Mouse (Mus musculus): ENCODE data around the gene Nfkbid.

Nfkbid gene

DNA sequence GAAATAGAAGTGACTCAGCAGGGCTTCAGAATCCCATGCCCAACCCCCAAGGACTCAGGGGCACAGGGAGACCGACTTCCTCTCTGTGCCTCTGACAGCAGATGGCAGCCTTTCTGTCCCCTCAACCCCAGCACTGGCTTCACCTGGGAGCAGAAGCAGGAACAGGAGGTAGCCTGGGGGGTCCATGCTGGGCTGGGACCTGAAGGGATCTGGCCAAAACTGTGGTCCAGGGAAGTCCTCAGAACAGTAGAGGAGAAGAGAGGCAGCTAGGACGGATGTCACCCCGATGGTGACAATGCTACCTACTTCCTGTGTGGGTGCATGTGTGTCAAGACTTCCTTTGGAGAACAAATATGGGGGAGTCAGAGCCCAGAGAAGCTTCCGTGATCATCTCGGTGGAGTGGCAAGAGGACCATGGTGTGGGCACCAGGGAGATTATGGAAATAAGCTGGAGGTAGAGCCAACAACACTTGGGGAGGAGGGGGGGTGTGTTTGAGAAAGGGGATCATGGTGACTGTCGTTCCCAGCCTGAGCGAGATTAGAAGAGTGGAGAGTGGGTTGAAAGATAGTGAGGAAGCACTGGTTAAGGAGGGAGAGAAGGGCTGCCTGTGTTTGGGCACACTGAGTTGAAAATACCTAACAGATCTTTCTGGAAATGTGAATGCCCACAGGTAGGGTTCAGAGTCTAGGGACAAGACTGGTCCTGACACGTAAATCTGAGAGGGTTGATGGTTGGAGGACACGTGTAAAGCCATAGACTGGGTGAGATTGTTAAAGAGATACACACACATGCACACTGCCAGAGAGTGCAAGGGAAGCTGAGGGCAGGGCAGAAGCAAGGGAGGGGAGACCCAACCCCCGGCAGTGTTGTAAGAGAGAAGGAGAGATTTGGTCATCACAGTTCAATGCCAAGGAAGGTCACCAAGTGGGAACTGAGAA, 1.7 kb upstream of the Nfkbid start, which contains the start of gene Hcst:
Hcst (minus strand) TSS at position 294 of the 939 bp plus-strand sequence.
- Histone ChIP-seq H3K4me1 (replicated peaks; ENCODE audit: low read depth, low read length) (peaks cover 63% of the 10 kb centered on the region), H3K27me3 (ENCODE audit: insufficient read depth, low read length) (no peaks in the 10 kb centered on the region; the same call in 1 of the 2 replicates)
- TF ChIP-seq CTCF (conservative IDR thresholded peaks at IDR 0.05; ENCODE audit: low read length) = no peak
- no peak for TF ChIP-seq NANOG (IDR thresholded peaks at IDR 0.05; ENCODE audit: borderline replicate concordance, low read length)
- TF ChIP-seq POU5F1 (IDR thresholded peaks at IDR 0.05; ENCODE audit: borderline replicate concordance, low read length) = no peak

GRCm38 (mm10) chr7:30420673-30421072, 859 bp upstream of the Nfkbid start:
- TF ChIP-seq POU5F1 (IDR thresholded peaks at IDR 0.05; ENCODE audit: borderline replicate concordance, low read length) (no peak), NANOG (IDR thresholded peaks at IDR 0.05; ENCODE audit: borderline replicate concordance, low read length) (no peak), CTCF (conservative IDR thresholded peaks at IDR 0.05; ENCODE audit: low read length) (no peak)
- no peaks in the 10 kb centered on the region; the same call in 1 of the 2 replicates for H3K27me3 ChIP-seq (ENCODE audit: insufficient read depth, low read length)
- 0 out of 2 replicates have a peak overlapping the region, but pooled peaks have one; percentile 89 for H3K4me3 ChIP-seq (replicated peaks; ENCODE audit: low read length)
- peaks cover 70% of the 10 kb centered on the region for H3K4me1 ChIP-seq (replicated peaks; ENCODE audit: low read depth, low read length)
- H3K36me3 ChIP-seq (ENCODE audit: insufficient read depth, low read length) = peaks cover 28% of the 10 kb centered on the region
- peaks cover 5% of the 10 kb centered on the region; the same call in 1 of the 2 replicates for H3K9me3 ChIP-seq (ENCODE audit: low read length)

More for the DNA sequence above, 1.7 kb upstream of the Nfkbid start, which contains the start of gene Hcst:
- peaks cover 20% of the 10 kb centered on the region for H3K36me3 ChIP-seq (ENCODE audit: insufficient read depth, low read length)
- H3K4me3 ChIP-seq (replicated peaks; ENCODE audit: low read length) = no peak within 1 kb of the TSS
- H3K9me3 ChIP-seq (ENCODE audit: low read length) = peaks cover 8% of the 10 kb centered on the region; the same call in 1 of the 2 replicates

DNA sequence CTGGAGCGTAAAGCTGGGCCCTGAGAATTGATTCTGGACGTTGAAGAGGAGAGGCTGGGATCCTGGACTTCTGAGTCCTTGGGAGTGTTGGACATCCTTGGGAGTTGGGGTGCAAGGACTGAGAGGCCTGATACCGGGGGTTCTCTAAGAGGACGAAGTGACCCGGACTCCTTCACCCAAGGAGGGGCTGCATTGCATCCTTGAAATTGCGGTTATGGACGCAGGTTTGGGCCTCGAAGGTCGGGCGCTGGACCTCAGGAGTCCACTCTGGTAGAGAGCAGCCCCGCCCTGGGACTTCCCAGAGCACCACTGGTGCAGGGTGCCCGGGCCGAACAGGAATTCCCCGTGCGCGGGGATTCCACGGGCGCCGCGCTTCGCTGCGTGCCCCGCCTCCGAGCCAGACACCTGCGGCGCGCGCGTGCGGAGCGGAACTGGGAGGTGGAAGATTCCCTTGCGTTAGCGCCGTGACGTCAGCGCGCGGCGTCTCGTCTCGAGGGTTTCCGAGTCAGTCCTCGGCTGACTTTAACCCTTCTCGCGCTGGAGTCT, 431 bp downstream of the Nfkbid start:
- Histone ChIP-seq H3K9me3 (ENCODE audit: low read length) (peaks cover 5% of the 10 kb centered on the region; the same call in 1 of the 2 replicates), H3K36me3 (ENCODE audit: insufficient read depth, low read length) (peaks cover 41% of the 10 kb centered on the region), H3K4me3 (replicated peaks; ENCODE audit: low read length) (peak overlapping the region; percentile 89), H3K4me1 (replicated peaks; ENCODE audit: low read depth, low read length) (peaks cover 73% of the 10 kb centered on the region), H3K27me3 (ENCODE audit: insufficient read depth, low read length) (no peaks in the 10 kb centered on the region; the same call in 1 of the 2 replicates)
- TF ChIP-seq CTCF (conservative IDR thresholded peaks at IDR 0.05; ENCODE audit: low read length) (no peak), NANOG (IDR thresholded peaks at IDR 0.05; ENCODE audit: borderline replicate concordance, low read length) (no peak), POU5F1 (IDR thresholded peaks at IDR 0.05; ENCODE audit: borderline replicate concordance, low read length) (no peak)

DNA sequence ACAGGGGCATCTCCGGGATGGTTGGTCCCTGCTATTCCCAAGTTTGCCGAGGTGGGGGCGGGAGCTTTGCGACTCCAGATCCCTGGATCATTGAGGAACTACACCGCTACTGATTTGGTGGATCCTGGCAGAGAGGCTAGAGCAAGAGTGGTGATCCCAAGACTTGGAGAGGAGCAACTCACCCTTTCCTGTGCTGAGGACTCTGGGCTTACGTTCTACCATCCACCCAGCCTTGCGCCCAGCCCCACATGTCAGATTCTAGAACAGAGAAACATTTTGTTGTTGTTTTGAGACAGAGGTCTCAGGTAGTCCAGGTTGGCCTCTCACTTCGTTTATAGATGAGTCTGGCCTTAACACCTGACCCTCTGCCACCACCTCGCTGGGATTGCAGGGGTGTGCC, 1.0 kb downstream of the Nfkbid start:
- H3K9me3 ChIP-seq (ENCODE audit: low read length) = peaks cover 5% of the 10 kb centered on the region; the same call in 1 of the 2 replicates
- TF ChIP-seq POU5F1 (IDR thresholded peaks at IDR 0.05; ENCODE audit: borderline replicate concordance, low read length) (no peak), CTCF (conservative IDR thresholded peaks at IDR 0.05; ENCODE audit: low read length) (no peak), NANOG (IDR thresholded peaks at IDR 0.05; ENCODE audit: borderline replicate concordance, low read length) (no peak)

GRCm38 (mm10) chr7:30423071-30423641, 1.6 kb downstream of the Nfkbid start:
- no peak for TF ChIP-seq POU5F1 (IDR thresholded peaks at IDR 0.05; ENCODE audit: borderline replicate concordance, low read length)
- no peak for TF ChIP-seq NANOG (IDR thresholded peaks at IDR 0.05; ENCODE audit: borderline replicate concordance, low read length)
- TF ChIP-seq CTCF (conservative IDR thresholded peaks at IDR 0.05; ENCODE audit: low read length) = no peak
- Histone ChIP-seq H3K9me3 (ENCODE audit: low read length) (peaks cover 5% of the 10 kb centered on the region; the same call in 1 of the 2 replicates), H3K4me1 (replicated peaks; ENCODE audit: low read depth, low read length) (peaks cover 63% of the 10 kb centered on the region), H3K4me3 (replicated peaks; ENCODE audit: low read length) (peak overlapping the region; percentile 89), H3K27me3 (ENCODE audit: insufficient read depth, low read length) (no peaks in the 10 kb centered on the region; the same call in 1 of the 2 replicates), H3K36me3 (ENCODE audit: insufficient read depth, low read length) (peaks cover 53% of the 10 kb centered on the region)

More for the DNA sequence above, 1.0 kb downstream of the Nfkbid start:
- Histone ChIP-seq H3K4me3 (replicated peaks; ENCODE audit: low read length) (peak overlapping the region; percentile 89), H3K27me3 (ENCODE audit: insufficient read depth, low read length) (no peaks in the 10 kb centered on the region; the same call in 1 of the 2 replicates), H3K36me3 (ENCODE audit: insufficient read depth, low read length) (peaks cover 47% of the 10 kb centered on the region), H3K4me1 (replicated peaks; ENCODE audit: low read depth, low read length) (peaks cover 69% of the 10 kb centered on the region)

DNA sequence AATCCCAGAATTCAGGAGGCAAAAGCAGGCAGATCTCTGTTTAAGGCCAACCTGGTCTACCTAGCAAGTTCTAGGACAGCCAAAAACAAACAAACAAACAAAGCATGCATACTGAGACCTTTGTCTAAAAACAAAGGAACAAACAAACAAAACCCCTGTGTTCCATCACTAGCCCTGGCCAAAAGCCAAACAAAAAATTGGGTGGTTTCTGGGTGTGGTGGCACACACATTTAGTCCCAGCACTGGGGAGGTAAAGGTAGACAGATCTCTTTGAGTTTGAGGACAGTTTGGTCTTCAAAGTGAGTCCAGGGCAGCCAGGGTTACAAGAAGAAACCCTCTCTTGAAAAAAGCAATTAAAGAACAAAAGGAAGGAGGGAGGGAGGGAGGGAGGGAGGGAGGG, 7.8 kb downstream of the Nfkbid start:
- Histone ChIP-seq H3K27me3 (ENCODE audit: insufficient read depth, low read length) (no peaks in the 10 kb centered on the region), H3K4me3 (replicated peaks; ENCODE audit: low read length) (no peak overlapping the region), H3K9me3 (ENCODE audit: low read length) (no peaks in the 10 kb centered on the region), H3K36me3 (ENCODE audit: insufficient read depth, low read length) (peaks cover 57% of the 10 kb centered on the region), H3K4me1 (replicated peaks; ENCODE audit: low read depth, low read length) (peaks cover 62% of the 10 kb centered on the region)
- TF ChIP-seq NANOG (IDR thresholded peaks at IDR 0.05; ENCODE audit: borderline replicate concordance, low read length) (no peak), POU5F1 (IDR thresholded peaks at IDR 0.05; ENCODE audit: borderline replicate concordance, low read length) (no peak), CTCF (conservative IDR thresholded peaks at IDR 0.05; ENCODE audit: low read length) (no peak)

DNA sequence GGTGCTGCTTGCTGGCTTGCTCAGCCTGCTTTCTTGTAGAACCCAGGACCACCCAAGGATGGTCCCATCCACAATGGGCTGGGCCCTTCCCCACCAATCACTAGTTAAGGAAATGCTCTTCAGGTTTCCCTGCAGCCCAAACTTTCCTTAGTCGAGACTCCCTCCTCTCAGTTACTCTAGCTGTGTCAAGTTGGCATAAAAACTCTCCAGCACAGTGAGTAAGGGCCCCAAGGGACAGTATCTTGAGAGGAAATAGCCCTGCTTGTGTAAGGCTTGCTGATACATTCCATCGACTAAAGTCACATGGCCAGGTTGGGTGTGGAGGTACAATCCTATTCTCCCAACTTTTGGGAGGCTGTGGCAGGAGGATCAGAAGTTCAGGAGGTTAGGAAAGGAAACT, 8.7 kb downstream of the Nfkbid start:
- TF ChIP-seq POU5F1 (IDR thresholded peaks at IDR 0.05; ENCODE audit: borderline replicate concordance, low read length) = no peak
- TF ChIP-seq CTCF (conservative IDR thresholded peaks at IDR 0.05; ENCODE audit: low read length) = no peak
- no peak for TF ChIP-seq NANOG (IDR thresholded peaks at IDR 0.05; ENCODE audit: borderline replicate concordance, low read length)
- Histone ChIP-seq H3K4me1 (replicated peaks; ENCODE audit: low read depth, low read length) (peaks cover 63% of the 10 kb centered on the region), H3K4me3 (replicated peaks; ENCODE audit: low read length) (no peak overlapping the region), H3K9me3 (ENCODE audit: low read length) (no peaks in the 10 kb centered on the region), H3K36me3 (ENCODE audit: insufficient read depth, low read length) (peaks cover 56% of the 10 kb centered on the region), H3K27me3 (ENCODE audit: insufficient read depth, low read length) (no peaks in the 10 kb centered on the region)

- no peaks in the 10 kb centered on the region for H3K9me3 ChIP-seq (ENCODE audit: low read length)
- peaks cover 56% of the 10 kb centered on the region for H3K36me3 ChIP-seq (ENCODE audit: insufficient read depth, low read length)
- H3K4me3 ChIP-seq (replicated peaks; ENCODE audit: low read length) = no peak overlapping the region
- peaks cover 72% of the 10 kb centered on the region for H3K4me1 ChIP-seq (replicated peaks; ENCODE audit: low read depth, low read length)
- no peak for TF ChIP-seq NANOG (IDR thresholded peaks at IDR 0.05; ENCODE audit: borderline replicate concordance, low read length)
- no peak for TF ChIP-seq POU5F1 (IDR thresholded peaks at IDR 0.05; ENCODE audit: borderline replicate concordance, low read length)
- no peak; the same call in 1 of the 2 replicates for TF ChIP-seq CTCF (conservative IDR thresholded peaks at IDR 0.05; ENCODE audit: low read length)
- no peaks in the 10 kb centered on the region for H3K27me3 ChIP-seq (ENCODE audit: insufficient read depth, low read length)
Observed at GRCm38 (mm10) chr7:30431793-30432192, 10.3 kb downstream of the Nfkbid start.

All from E14TG2a.4 (cell line).